Mouse (Mus musculus) spleen, adult 2 months (tissue): ENCODE measurements around the gene Eef1akmt2.

ENCODE experiments used
- CTCF ChIP-seq: fragments of 200-500 bp; IDR thresholded peaks from 2 replicates; pipeline ENCODE4 v1.5.1; 2011; ENCODE audit warnings: mild to moderate bottlenecking, inconsistent platforms; ENCODE audit not compliant: insufficient read depth, insufficient read length, insufficient replicate concordance; ENCODE audit errors: extremely low read depth
- POLR2A ChIP-seq: fragments of 200-500 bp; IDR thresholded peaks from 2 replicates; pipeline ENCODE4 v1.6.1; 2011; ENCODE audit warnings: low read depth, low read length, inconsistent platforms

GRCm38 (mm10) chr7:132817056-132817455 is 35.4 kb downstream of the Eef1akmt2 start:
- TF ChIP-seq CTCF: no peak
- no peak for TF ChIP-seq POLR2A
